Mouse (Mus musculus): ENCODE data around the gene Ppp1r14c. TPM values are rescaled to one million over a fixed set of nuclear protein-coding genes. Genes with fewer than 3 reads are reported as not detected.

The Ppp1r14c gene
- polyA plus RNA-seq, 1 experiment: 5.0 TPM

DNA sequence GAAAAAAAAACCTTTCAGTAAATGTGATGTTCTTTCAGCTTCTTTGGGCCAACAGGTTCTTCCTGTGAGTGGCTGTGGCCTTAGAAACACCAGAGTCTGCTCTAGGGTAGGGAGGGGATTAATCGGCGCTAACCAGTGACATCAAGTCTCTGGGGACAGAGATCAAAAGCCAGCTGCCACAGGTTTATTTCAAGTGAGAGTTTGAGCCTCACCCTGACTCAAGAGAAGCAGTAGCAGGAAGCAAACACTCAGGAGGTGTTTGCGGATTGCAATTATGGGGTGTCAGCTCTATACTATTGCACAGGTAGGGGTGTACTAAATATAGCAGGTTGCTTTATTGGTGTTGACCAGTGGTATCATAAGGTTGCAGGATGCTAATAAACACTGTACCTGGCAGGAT is 144.6 kb downstream of the Ppp1r14c start:
- Histone ChIP-seq H3K79me2 (ENCODE audit: control insufficient read depth, insufficient read depth) (no peaks in the 10 kb centered on the region), H3ac (ENCODE audit: control insufficient read depth, insufficient read length) (no peak overlapping the region), H3K4me3 (no peak overlapping the region), H3K27me3 (ENCODE audit: control insufficient read depth, insufficient read depth, insufficient read length) (no peaks in the 10 kb centered on the region), H3K36me3 (ENCODE audit: control insufficient read depth, insufficient read depth) (no peaks in the 10 kb centered on the region), H3K4me2 (ENCODE audit: low read depth) (no peak overlapping the region)
- TF ChIP-seq POLR2AphosphoS2 (IDR thresholded peaks at IDR 0.05; ENCODE audit: insufficient read length, low read depth): no peak
- TF ChIP-seq MYOD1 (IDR thresholded peaks at IDR 0.05; ENCODE audit: control insufficient read depth in 1 of 3, insufficient read length in 2 of 3, low read depth in 2 of 3): no peak
- no peak for TF ChIP-seq TCF3 (IDR thresholded peaks at IDR 0.05; ENCODE audit: insufficient read length, low read depth)
- TF ChIP-seq MYOG (IDR thresholded peaks at IDR 0.05; ENCODE audit: control insufficient read depth in 1 of 3, insufficient read depth in 1 of 3, insufficient read length in 2 of 3, low read depth in 2 of 3): no peak
- no peak for TF ChIP-seq E2F4 (IDR thresholded peaks at IDR 0.05; ENCODE audit: insufficient read depth)
- TF ChIP-seq TCF12 (IDR thresholded peaks at IDR 0.05; ENCODE audit: insufficient read depth, poor library complexity, severe bottlenecking): no peak
- no peak for TF ChIP-seq USF1 (IDR thresholded peaks at IDR 0.05; ENCODE audit: low read depth)
- no peak for TF ChIP-seq MAX (IDR thresholded peaks at IDR 0.05; ENCODE audit: low read depth)
- no peak for TF ChIP-seq CEBPB (IDR thresholded peaks at IDR 0.05; ENCODE audit: insufficient read depth, poor library complexity, severe bottlenecking)
- TF ChIP-seq REST (IDR thresholded peaks at IDR 0.05; ENCODE audit: insufficient read depth, insufficient read length): no peak
- no peak for TF ChIP-seq SRF (IDR thresholded peaks at IDR 0.05; ENCODE audit: control insufficient read depth, insufficient read length, low read depth)
- no peak for TF ChIP-seq POLR2A (IDR thresholded peaks at IDR 0.05; ENCODE audit: insufficient read length, low read depth)

GRCm38 (mm10) chr10:3511401-3511800 is 145.5 kb downstream of the Ppp1r14c start:
- Histone ChIP-seq H3ac (ENCODE audit: control insufficient read depth, insufficient read length) (no peak overlapping the region), H3K4me2 (ENCODE audit: low read depth) (no peak overlapping the region), H3K4me3 (no peak overlapping the region), H3K79me2 (ENCODE audit: control insufficient read depth, insufficient read depth) (no peaks in the 10 kb centered on the region), H3K36me3 (ENCODE audit: control insufficient read depth, insufficient read depth) (no peaks in the 10 kb centered on the region), H3K27me3 (ENCODE audit: control insufficient read depth, insufficient read depth, insufficient read length) (no peaks in the 10 kb centered on the region)
- TF ChIP-seq MAX (IDR thresholded peaks at IDR 0.05; ENCODE audit: low read depth) (no peak), MYOG (IDR thresholded peaks at IDR 0.05; ENCODE audit: control insufficient read depth in 1 of 3, insufficient read depth in 1 of 3, insufficient read length in 2 of 3, low read depth in 2 of 3) (no peak), USF1 (IDR thresholded peaks at IDR 0.05; ENCODE audit: low read depth) (no peak), TCF12 (IDR thresholded peaks at IDR 0.05; ENCODE audit: insufficient read depth, poor library complexity, severe bottlenecking) (no peak), MYOD1 (IDR thresholded peaks at IDR 0.05; ENCODE audit: control insufficient read depth in 1 of 3, insufficient read length in 2 of 3, low read depth in 2 of 3) (no peak), REST (IDR thresholded peaks at IDR 0.05; ENCODE audit: insufficient read depth, insufficient read length) (no peak), POLR2A (IDR thresholded peaks at IDR 0.05; ENCODE audit: insufficient read length, low read depth) (no peak), TCF3 (IDR thresholded peaks at IDR 0.05; ENCODE audit: insufficient read length, low read depth) (no peak), POLR2AphosphoS2 (IDR thresholded peaks at IDR 0.05; ENCODE audit: insufficient read length, low read depth) (no peak), CEBPB (IDR thresholded peaks at IDR 0.05; ENCODE audit: insufficient read depth, poor library complexity, severe bottlenecking) (no peak), E2F4 (IDR thresholded peaks at IDR 0.05; ENCODE audit: insufficient read depth) (no peak), SRF (IDR thresholded peaks at IDR 0.05; ENCODE audit: control insufficient read depth, insufficient read length, low read depth) (no peak)

GRCm38 (mm10) chr10:3512620-3513305 is 146.9 kb downstream of the Ppp1r14c start:
- no peaks in the 10 kb centered on the region for H3K27me3 ChIP-seq (ENCODE audit: control insufficient read depth, insufficient read depth, insufficient read length)
- H3K4me3 ChIP-seq: no peak overlapping the region
- H3K79me2 ChIP-seq (ENCODE audit: control insufficient read depth, insufficient read depth): no peaks in the 10 kb centered on the region
- H3ac ChIP-seq (ENCODE audit: control insufficient read depth, insufficient read length): no peak overlapping the region
- H3K36me3 ChIP-seq (ENCODE audit: control insufficient read depth, insufficient read depth): no peaks in the 10 kb centered on the region
- TF ChIP-seq USF1 (IDR thresholded peaks at IDR 0.05; ENCODE audit: low read depth) (no peak), CEBPB (IDR thresholded peaks at IDR 0.05; ENCODE audit: insufficient read depth, poor library complexity, severe bottlenecking) (no peak), POLR2A (IDR thresholded peaks at IDR 0.05; ENCODE audit: insufficient read length, low read depth) (no peak), MYOG (IDR thresholded peaks at IDR 0.05; ENCODE audit: control insufficient read depth in 1 of 3, insufficient read depth in 1 of 3, insufficient read length in 2 of 3, low read depth in 2 of 3) (no peak), POLR2AphosphoS2 (IDR thresholded peaks at IDR 0.05; ENCODE audit: insufficient read length, low read depth) (no peak), SRF (IDR thresholded peaks at IDR 0.05; ENCODE audit: control insufficient read depth, insufficient read length, low read depth) (no peak), MYOD1 (IDR thresholded peaks at IDR 0.05; ENCODE audit: control insufficient read depth in 1 of 3, insufficient read length in 2 of 3, low read depth in 2 of 3) (no peak), REST (IDR thresholded peaks at IDR 0.05; ENCODE audit: insufficient read depth, insufficient read length) (no peak), MAX (IDR thresholded peaks at IDR 0.05; ENCODE audit: low read depth) (no peak), TCF3 (IDR thresholded peaks at IDR 0.05; ENCODE audit: insufficient read length, low read depth) (no peak), E2F4 (IDR thresholded peaks at IDR 0.05; ENCODE audit: insufficient read depth) (no peak), TCF12 (IDR thresholded peaks at IDR 0.05; ENCODE audit: insufficient read depth, poor library complexity, severe bottlenecking) (no peak)
- H3K4me2 ChIP-seq (ENCODE audit: low read depth): no peak overlapping the region

DNA sequence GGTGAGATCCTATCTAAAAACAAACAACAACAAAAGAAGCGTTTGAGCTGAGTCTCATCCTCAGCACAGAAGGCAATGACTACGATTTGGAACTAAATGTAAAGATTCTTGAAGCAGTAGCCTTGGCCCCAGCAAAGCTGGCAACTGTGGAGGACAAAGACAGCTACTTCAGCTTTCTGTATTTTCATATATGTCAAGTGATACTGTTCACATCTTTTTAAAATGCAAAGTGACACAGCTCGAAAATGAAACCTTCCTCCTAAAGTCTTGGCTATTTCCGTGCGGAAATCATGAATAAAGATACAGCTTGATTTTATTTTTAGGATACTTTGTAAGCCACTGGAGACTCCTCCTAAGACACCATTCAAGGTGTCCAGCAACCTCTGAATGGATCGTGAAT is 148.1 kb downstream of the Ppp1r14c start:
- Histone ChIP-seq H3K36me3 (ENCODE audit: control insufficient read depth, insufficient read depth) (no peaks in the 10 kb centered on the region), H3K79me2 (ENCODE audit: control insufficient read depth, insufficient read depth) (no peaks in the 10 kb centered on the region), H3K27me3 (ENCODE audit: control insufficient read depth, insufficient read depth, insufficient read length) (no peaks in the 10 kb centered on the region), H3K4me2 (ENCODE audit: low read depth) (no peak overlapping the region), H3K4me3 (no peak overlapping the region), H3ac (ENCODE audit: control insufficient read depth, insufficient read length) (no peak overlapping the region)
- TF ChIP-seq USF1 (IDR thresholded peaks at IDR 0.05; ENCODE audit: low read depth): no peak
- TF ChIP-seq POLR2A (IDR thresholded peaks at IDR 0.05; ENCODE audit: insufficient read length, low read depth): no peak
- TF ChIP-seq MYOG (IDR thresholded peaks at IDR 0.05; ENCODE audit: control insufficient read depth in 1 of 3, insufficient read depth in 1 of 3, insufficient read length in 2 of 3, low read depth in 2 of 3): no peak
- no peak for TF ChIP-seq E2F4 (IDR thresholded peaks at IDR 0.05; ENCODE audit: insufficient read depth)
- TF ChIP-seq REST (IDR thresholded peaks at IDR 0.05; ENCODE audit: insufficient read depth, insufficient read length): no peak
- no peak for TF ChIP-seq SRF (IDR thresholded peaks at IDR 0.05; ENCODE audit: control insufficient read depth, insufficient read length, low read depth)
- no peak for TF ChIP-seq TCF12 (IDR thresholded peaks at IDR 0.05; ENCODE audit: insufficient read depth, poor library complexity, severe bottlenecking)
- TF ChIP-seq POLR2AphosphoS2 (IDR thresholded peaks at IDR 0.05; ENCODE audit: insufficient read length, low read depth): no peak

Other genes starting within 250 kb of the Ppp1r14c start
- not detected for gene H60c, start 98.3 kb upstream of the Ppp1r14c start, polyA plus RNA-seq (2012; fragmentation: generic; extraction: Trizol)
- gene Iyd, start 174.2 kb downstream of the Ppp1r14c start, polyA plus RNA-seq (2012; fragmentation: generic; extraction: Trizol): not detected

Measured in myocyte (in vitro differentiated cells).